Mouse (Mus musculus): ENCODE measurements around the gene Rel. TPM values are rescaled to one million over a fixed set of nuclear protein-coding genes. Genes with fewer than 3 reads are reported as not detected.

Rel gene
- total and polyA plus RNA-seq, 2 experiments from 2014 or later, result 2.2 to 4.1 TPM

GRCm38 (mm10) chr11:23695847-23696246 is 74.9 kb downstream of the Rel start:
- H3K27ac ChIP-seq (ENCODE audit: low read depth), result no peak overlapping the region
- 0 out of 2 replicates have a peak, but pooled peaks cover 10% of the 10 kb centered on the region for H3K36me3 ChIP-seq (replicated peaks; ENCODE audit: control insufficient read depth, insufficient read depth, low read length)
- H3K4me2 ChIP-seq (ENCODE audit: low read depth, low read length), result no peak overlapping the region
- H3K4me3 ChIP-seq (ENCODE audit: low read depth, low read length), result no peak overlapping the region
- no peaks in the 10 kb centered on the region for H3K27me3 ChIP-seq (ENCODE audit: control insufficient read depth, insufficient read depth, low read length)
- DNase-seq (ENCODE audit: low spot score), result no peak
- H3K9me3 ChIP-seq (replicated peaks; ENCODE audit: control insufficient read depth, low read length), result no peaks in the 10 kb centered on the region
- TF ChIP-seq EP300 (IDR thresholded peaks at IDR 0.05; ENCODE audit: low read depth), result no peak
- no peak for TF ChIP-seq CTCF (IDR thresholded peaks at IDR 0.05; ENCODE audit: low read depth)
- H3K4me1 ChIP-seq (ENCODE audit: control insufficient read depth, insufficient read depth), result no peaks in the 10 kb centered on the region
- no peak overlapping the region for H3K9ac ChIP-seq (replicated peaks; ENCODE audit: low read depth, low read length)
- no peak for ATAC-seq (ENCODE audit: insufficient read depth, low read depth)

GRCm38 (mm10) chr11:23693286-23693685 is 77.5 kb downstream of the Rel start:
- H3K9ac ChIP-seq (replicated peaks; ENCODE audit: low read depth, low read length), result no peak overlapping the region
- no peaks in the 10 kb centered on the region for H3K27me3 ChIP-seq (ENCODE audit: control insufficient read depth, insufficient read depth, low read length)
- H3K9me3 ChIP-seq (replicated peaks; ENCODE audit: control insufficient read depth, low read length), result no peaks in the 10 kb centered on the region
- H3K4me1 ChIP-seq (ENCODE audit: control insufficient read depth, insufficient read depth), result no peaks in the 10 kb centered on the region
- TF ChIP-seq CTCF (IDR thresholded peaks at IDR 0.05; ENCODE audit: low read depth), result no peak
- TF ChIP-seq EP300 (IDR thresholded peaks at IDR 0.05; ENCODE audit: low read depth), result no peak
- no peak overlapping the region for H3K4me2 ChIP-seq (ENCODE audit: low read depth, low read length)
- H3K4me3 ChIP-seq (ENCODE audit: low read depth, low read length), result no peak overlapping the region
- no peaks in the 10 kb centered on the region; the same call in none of the 2 replicates for H3K36me3 ChIP-seq (replicated peaks; ENCODE audit: control insufficient read depth, insufficient read depth, low read length)
- DNase-seq (ENCODE audit: low spot score) (no peak), ATAC-seq (ENCODE audit: insufficient read depth, low read depth) (no peak)
- 99% methylated on average over 2 of the region's 2 CpGs for WGBS
- no peak overlapping the region for H3K27ac ChIP-seq (ENCODE audit: low read depth)

- H3K27ac ChIP-seq (ENCODE audit: low read depth), result no peak overlapping the region
- 91% methylated on average over 1 of the region's 1 CpGs for WGBS
- no peak for DNase-seq (ENCODE audit: low spot score)
- H3K4me3 ChIP-seq (ENCODE audit: low read depth, low read length), result no peak overlapping the region
- no peaks in the 10 kb centered on the region for H3K4me1 ChIP-seq (ENCODE audit: control insufficient read depth, insufficient read depth)
- peaks cover 9% of the 10 kb centered on the region for H3K36me3 ChIP-seq (replicated peaks; ENCODE audit: control insufficient read depth, insufficient read depth, low read length)
- no peak for ATAC-seq (ENCODE audit: insufficient read depth, low read depth)
- TF ChIP-seq EP300 (IDR thresholded peaks at IDR 0.05; ENCODE audit: low read depth) (no peak), CTCF (IDR thresholded peaks at IDR 0.05; ENCODE audit: low read depth) (no peak)
- H3K9me3 ChIP-seq (replicated peaks; ENCODE audit: control insufficient read depth, low read length), result no peaks in the 10 kb centered on the region
- no peak overlapping the region for H3K4me2 ChIP-seq (ENCODE audit: low read depth, low read length)
- H3K9ac ChIP-seq (replicated peaks; ENCODE audit: low read depth, low read length), result no peak overlapping the region
- no peaks in the 10 kb centered on the region for H3K27me3 ChIP-seq (ENCODE audit: control insufficient read depth, insufficient read depth, low read length)
These were observed 82.7 kb downstream of the Rel start for GRCm38 (mm10) chr11:23688060-23688459.

Other genes with a start within 250 kb of the Rel start
- not detected in 2 replicates for gene 1700093K21Rik, start 249.8 kb downstream of the Rel start, total RNA-seq (2014; rRNA removed; ENCODE audit: low replicate concordance)
- gene 1700093K21Rik, start 249.8 kb downstream of the Rel start, polyA plus RNA-seq (2015; fragmentation: Nextera tagmentation; extraction: Ambion mirVana), result not detected in 2 replicates
- 6.0 and 6.6 TPM in 2 replicates for gene 0610010F05Rik, start 137.3 kb downstream of the Rel start, total RNA-seq (2014; rRNA removed; ENCODE audit: low replicate concordance)
- 15.8 and 16.2 TPM in 2 replicates for gene 0610010F05Rik, start 137.3 kb downstream of the Rel start, polyA plus RNA-seq (2015; fragmentation: Nextera tagmentation; extraction: Ambion mirVana)
- gene Pus10, start 105.3 kb downstream of the Rel start, total RNA-seq (2014; rRNA removed; ENCODE audit: low replicate concordance), result 4.8 and 13.3 TPM in 2 replicates
- 7.9 and 8.7 TPM in 2 replicates for gene Pus10, start 105.3 kb downstream of the Rel start, polyA plus RNA-seq (2015; fragmentation: Nextera tagmentation; extraction: Ambion mirVana)
- 12.7 and 22.5 TPM in 2 replicates for gene Pex13, start 105.0 kb downstream of the Rel start, total RNA-seq (2014; rRNA removed; ENCODE audit: low replicate concordance)
- 27.8 and 33.0 TPM in 2 replicates for gene Pex13, start 105.0 kb downstream of the Rel start, polyA plus RNA-seq (2015; fragmentation: Nextera tagmentation; extraction: Ambion mirVana)
- gene Papolg, start 124.3 kb upstream of the Rel start, total RNA-seq (2014; rRNA removed; ENCODE audit: low replicate concordance), result 6.1 and 8.7 TPM in 2 replicates
- 5.3 and 6.4 TPM in 2 replicates for gene Papolg, start 124.3 kb upstream of the Rel start, polyA plus RNA-seq (2015; fragmentation: Nextera tagmentation; extraction: Ambion mirVana)